Mouse (Mus musculus): ENCODE measurements at regions not wholly inside any gene's neighbourhood (a gene's known extent, or its start where the extent isn't known, plus 50 kb on each side); places are given as distances from the start of the nearest gene placed in this dataset.

GRCm38 (mm10) chr1:61050346-61050745 is 72.6 kb downstream of the Icos start:
- Histone ChIP-seq H3K9ac (replicated peaks; ENCODE audit: low read length) (no peak overlapping the region), H3K27me3 (ENCODE audit: control insufficient read depth, insufficient read depth, low read length) (no peaks in the 10 kb centered on the region), H3K4me3 (replicated peaks; ENCODE audit: low read depth, low read length) (no peak overlapping the region), H3K36me3 (ENCODE audit: control insufficient read depth, insufficient read depth, low read length) (no peaks in the 10 kb centered on the region), H3K9me3 (ENCODE audit: control insufficient read depth, low read length) (no peaks in the 10 kb centered on the region), H3K4me1 (ENCODE audit: control insufficient read depth, insufficient read depth, low read length) (no peaks in the 10 kb centered on the region), H3K27ac (replicated peaks; ENCODE audit: low read depth, low read length) (no peak overlapping the region), H3K4me2 (ENCODE audit: low read length) (no peak overlapping the region)
- 89% methylated on average over 4 of the region's 4 CpGs for WGBS
- ATAC-seq (ENCODE audit: low FRiP score, low TSS enrichment) (no peak), DNase-seq (no peak)

- no peak for DNase-seq
- Histone ChIP-seq H3K36me3 (ENCODE audit: control insufficient read depth, insufficient read depth, low read length) (no peaks in the 10 kb centered on the region), H3K4me1 (ENCODE audit: control insufficient read depth, insufficient read depth, low read length) (no peaks in the 10 kb centered on the region), H3K4me2 (ENCODE audit: low read length) (no peak overlapping the region), H3K27me3 (ENCODE audit: control insufficient read depth, insufficient read depth, low read length) (no peaks in the 10 kb centered on the region), H3K9ac (replicated peaks; ENCODE audit: low read length) (no peak overlapping the region), H3K9me3 (ENCODE audit: control insufficient read depth, low read length) (no peaks in the 10 kb centered on the region), H3K4me3 (replicated peaks; ENCODE audit: low read depth, low read length) (no peak overlapping the region), H3K27ac (replicated peaks; ENCODE audit: low read depth, low read length) (no peak overlapping the region)
- WGBS: 42% methylated on average over 1 of the region's 1 CpGs
- ATAC-seq (ENCODE audit: low FRiP score, low TSS enrichment): no peak
Observed at GRCm38 (mm10) chr1:61053676-61054075, 75.9 kb downstream of the Icos start.

GRCm38 (mm10) chr1:61054391-61054790 is 76.7 kb downstream of the Icos start:
- H3K4me3 ChIP-seq (replicated peaks; ENCODE audit: low read depth, low read length): no peak overlapping the region
- no peaks in the 10 kb centered on the region for H3K4me1 ChIP-seq (ENCODE audit: control insufficient read depth, insufficient read depth, low read length)
- no peaks in the 10 kb centered on the region for H3K36me3 ChIP-seq (ENCODE audit: control insufficient read depth, insufficient read depth, low read length)
- H3K4me2 ChIP-seq (ENCODE audit: low read length): no peak overlapping the region
- ATAC-seq (ENCODE audit: low FRiP score, low TSS enrichment) (no peak), DNase-seq (no peak)
- 91% methylated on average over 6 of the region's 6 CpGs for WGBS
- H3K9ac ChIP-seq (replicated peaks; ENCODE audit: low read length): no peak overlapping the region
- H3K9me3 ChIP-seq (ENCODE audit: control insufficient read depth, low read length): no peaks in the 10 kb centered on the region
- H3K27ac ChIP-seq (replicated peaks; ENCODE audit: low read depth, low read length): no peak overlapping the region
- no peaks in the 10 kb centered on the region for H3K27me3 ChIP-seq (ENCODE audit: control insufficient read depth, insufficient read depth, low read length)

DNA sequence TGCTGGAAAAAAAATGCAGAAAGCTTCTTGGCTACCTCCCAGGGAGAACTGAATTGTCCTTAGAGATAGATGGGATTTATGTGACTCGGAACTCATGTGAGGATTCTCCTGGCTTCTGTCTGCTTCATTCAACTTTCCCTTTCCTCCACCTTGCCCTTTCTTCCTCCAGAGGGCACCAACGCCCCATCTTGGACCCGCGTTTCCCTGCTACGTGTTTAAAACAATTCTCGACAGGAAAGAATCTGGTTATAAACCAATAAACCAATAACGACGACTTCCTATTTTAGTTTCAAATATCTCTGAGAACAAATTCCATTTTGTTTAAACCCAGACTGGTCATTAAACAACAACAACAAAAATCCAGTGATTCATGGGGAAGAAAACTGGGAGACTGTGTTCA is 77.4 kb downstream of the Icos start:
- Histone ChIP-seq H3K27ac (replicated peaks; ENCODE audit: low read depth, low read length) (no peak overlapping the region), H3K9me3 (ENCODE audit: control insufficient read depth, low read length) (no peaks in the 10 kb centered on the region), H3K4me2 (ENCODE audit: low read length) (peak overlapping the region; percentile 42), H3K4me3 (replicated peaks; ENCODE audit: low read depth, low read length) (no peak overlapping the region), H3K36me3 (ENCODE audit: control insufficient read depth, insufficient read depth, low read length) (no peaks in the 10 kb centered on the region), H3K9ac (replicated peaks; ENCODE audit: low read length) (no peak overlapping the region), H3K27me3 (ENCODE audit: control insufficient read depth, insufficient read depth, low read length) (no peaks in the 10 kb centered on the region), H3K4me1 (ENCODE audit: control insufficient read depth, insufficient read depth, low read length) (no peaks in the 10 kb centered on the region)
- no peak for ATAC-seq (ENCODE audit: low FRiP score, low TSS enrichment)
- peak; percentile 87 for DNase-seq
- WGBS: 5% methylated on average over 8 of the region's 8 CpGs

DNA sequence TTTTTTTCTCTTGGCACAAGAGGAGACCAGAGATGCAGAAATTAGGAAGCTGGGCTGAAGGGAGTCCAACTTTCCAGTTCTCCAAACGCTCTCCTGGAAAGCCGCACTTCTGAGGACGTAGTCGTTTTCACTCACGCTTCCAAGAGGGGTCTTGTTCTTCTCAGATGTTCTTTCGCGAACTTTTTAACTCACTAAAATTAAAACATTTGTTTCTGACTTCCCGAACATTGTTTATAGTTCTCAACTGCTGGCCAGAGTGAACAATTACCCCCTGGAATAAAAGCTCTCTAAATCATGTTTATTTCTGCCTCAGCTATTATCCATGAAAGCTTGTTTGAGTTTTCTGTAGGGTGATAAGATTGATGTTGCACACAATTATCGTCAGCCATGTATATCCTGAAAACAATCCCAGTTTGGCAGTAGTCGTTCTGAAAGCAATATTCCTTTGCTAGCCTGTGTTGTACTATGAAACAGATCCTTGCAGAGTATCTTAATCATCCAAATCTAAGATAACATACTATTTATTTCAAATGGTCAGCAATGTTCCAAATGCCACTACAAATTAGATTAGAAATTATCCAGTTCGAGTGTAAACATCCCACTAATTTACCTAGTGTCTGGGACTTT is 82.3 kb downstream of the Icos start:
- no peak for ATAC-seq (ENCODE audit: low FRiP score, low TSS enrichment)
- Histone ChIP-seq H3K9me3 (ENCODE audit: control insufficient read depth, low read length) (no peaks in the 10 kb centered on the region), H3K4me2 (ENCODE audit: low read length) (no peak overlapping the region), H3K27me3 (ENCODE audit: control insufficient read depth, insufficient read depth, low read length) (no peaks in the 10 kb centered on the region), H3K4me3 (replicated peaks; ENCODE audit: low read depth, low read length) (no peak overlapping the region), H3K36me3 (ENCODE audit: control insufficient read depth, insufficient read depth, low read length) (no peaks in the 10 kb centered on the region), H3K9ac (replicated peaks; ENCODE audit: low read length) (no peak overlapping the region), H3K27ac (replicated peaks; ENCODE audit: low read depth, low read length) (no peak overlapping the region), H3K4me1 (ENCODE audit: control insufficient read depth, insufficient read depth, low read length) (no peaks in the 10 kb centered on the region)
- 91% methylated on average over 11 of the region's 11 CpGs for WGBS
- no peak for DNase-seq

DNA sequence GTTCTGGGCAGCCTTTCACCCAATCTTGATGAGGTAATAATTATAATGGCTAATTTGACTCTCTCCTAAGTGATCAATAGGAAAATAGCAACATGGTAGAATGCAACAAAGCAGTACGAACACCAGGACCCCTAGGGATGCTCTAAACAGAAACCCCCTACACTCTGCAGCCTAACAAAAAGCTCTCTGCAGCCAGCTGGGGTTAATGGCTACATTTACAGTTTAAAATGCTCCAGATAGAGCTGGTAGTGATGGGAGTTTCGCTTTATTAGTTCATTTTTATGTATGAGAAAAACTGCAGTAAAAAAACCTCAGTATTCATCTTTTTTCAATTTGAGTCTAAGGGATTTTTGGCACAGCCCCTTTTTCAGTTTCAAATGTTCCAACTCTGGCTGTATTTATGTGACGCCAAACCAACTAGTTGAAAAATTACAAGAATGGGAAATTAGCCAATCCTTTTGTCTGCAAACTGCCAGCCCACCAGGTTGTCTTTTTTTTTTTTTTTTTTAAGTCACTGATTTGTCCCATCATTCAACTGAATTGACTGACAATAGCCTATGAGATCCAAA is 84.2 kb downstream of the Icos start:
- Histone ChIP-seq H3K36me3 (ENCODE audit: control insufficient read depth, insufficient read depth, low read length) (no peaks in the 10 kb centered on the region), H3K27ac (replicated peaks; ENCODE audit: low read depth, low read length) (no peak overlapping the region), H3K9me3 (ENCODE audit: control insufficient read depth, low read length) (no peaks in the 10 kb centered on the region), H3K4me2 (ENCODE audit: low read length) (no peak overlapping the region), H3K9ac (replicated peaks; ENCODE audit: low read length) (no peak overlapping the region), H3K4me1 (ENCODE audit: control insufficient read depth, insufficient read depth, low read length) (no peaks in the 10 kb centered on the region), H3K27me3 (ENCODE audit: control insufficient read depth, insufficient read depth, low read length) (no peaks in the 10 kb centered on the region), H3K4me3 (replicated peaks; ENCODE audit: low read depth, low read length) (no peak overlapping the region)
- 53% methylated on average over 3 of the region's 3 CpGs for WGBS
- DNase-seq: peak; percentile 8
- no peak for ATAC-seq (ENCODE audit: low FRiP score, low TSS enrichment)

DNA sequence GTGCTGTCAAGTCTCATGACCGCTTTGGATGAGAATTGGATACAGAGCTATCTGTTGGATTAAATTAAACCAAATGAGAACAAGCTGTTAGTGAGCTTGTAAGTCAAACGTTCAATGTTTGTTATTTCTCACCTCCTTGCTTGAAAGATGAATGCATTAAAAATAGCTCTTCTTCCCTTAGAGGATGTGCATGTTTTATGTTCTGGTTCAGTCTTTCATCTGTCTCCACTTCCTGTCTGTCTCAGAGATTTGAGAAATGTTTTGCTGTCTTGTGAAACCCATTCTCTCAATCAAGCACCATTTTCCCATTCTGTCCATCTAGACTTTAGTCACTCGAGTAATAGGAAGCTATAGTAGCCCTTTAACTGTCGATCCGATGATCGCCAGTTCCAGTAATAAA is 90.4 kb downstream of the Icos start:
- Histone ChIP-seq H3K4me2 (ENCODE audit: low read length) (no peak overlapping the region), H3K36me3 (ENCODE audit: control insufficient read depth, insufficient read depth, low read length) (no peaks in the 10 kb centered on the region), H3K4me3 (replicated peaks; ENCODE audit: low read depth, low read length) (no peak overlapping the region), H3K27me3 (ENCODE audit: control insufficient read depth, insufficient read depth, low read length) (no peaks in the 10 kb centered on the region), H3K4me1 (ENCODE audit: control insufficient read depth, insufficient read depth, low read length) (no peaks in the 10 kb centered on the region), H3K27ac (replicated peaks; ENCODE audit: low read depth, low read length) (no peak overlapping the region), H3K9me3 (ENCODE audit: control insufficient read depth, low read length) (no peaks in the 10 kb centered on the region), H3K9ac (replicated peaks; ENCODE audit: low read length) (no peak overlapping the region)
- DNase-seq (no peak), ATAC-seq (ENCODE audit: low FRiP score, low TSS enrichment) (no peak)
- 89% methylated on average over 6 of the region's 6 CpGs for WGBS

DNA sequence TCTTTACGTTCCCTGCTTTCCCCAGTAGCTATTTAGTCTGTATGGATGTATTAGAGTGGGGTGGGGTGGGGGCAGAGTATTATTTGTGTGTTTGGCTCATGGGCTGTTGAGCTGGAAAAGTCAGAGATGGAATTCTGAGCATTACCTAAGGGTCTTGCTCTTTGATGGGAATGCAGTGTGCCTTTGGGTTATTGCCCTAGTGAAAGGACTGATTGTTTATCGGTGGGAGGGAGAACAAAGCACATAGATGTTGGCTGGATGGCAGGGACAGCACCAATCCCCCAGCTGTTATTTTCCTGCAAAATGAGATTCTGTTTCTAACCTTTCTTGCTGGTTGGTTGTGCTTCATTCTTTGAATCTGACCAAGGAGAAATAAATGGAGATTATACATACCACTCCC is 96.4 kb downstream of the Icos start:
- ATAC-seq (ENCODE audit: low FRiP score, low TSS enrichment): no peak
- H3K9ac ChIP-seq (replicated peaks; ENCODE audit: low read length): no peak overlapping the region
- no peaks in the 10 kb centered on the region for H3K9me3 ChIP-seq (ENCODE audit: control insufficient read depth, low read length)
- no peak overlapping the region for H3K4me3 ChIP-seq (replicated peaks; ENCODE audit: low read depth, low read length)
- H3K4me2 ChIP-seq (ENCODE audit: low read length): no peak overlapping the region
- no peaks in the 10 kb centered on the region for H3K36me3 ChIP-seq (ENCODE audit: control insufficient read depth, insufficient read depth, low read length)
- H3K27ac ChIP-seq (replicated peaks; ENCODE audit: low read depth, low read length): no peak overlapping the region
- no peak for DNase-seq
- no peaks in the 10 kb centered on the region for H3K4me1 ChIP-seq (ENCODE audit: control insufficient read depth, insufficient read depth, low read length)
- H3K27me3 ChIP-seq (ENCODE audit: control insufficient read depth, insufficient read depth, low read length): no peaks in the 10 kb centered on the region
- 62% methylated on average over 2 of the region's 2 CpGs for WGBS

DNA sequence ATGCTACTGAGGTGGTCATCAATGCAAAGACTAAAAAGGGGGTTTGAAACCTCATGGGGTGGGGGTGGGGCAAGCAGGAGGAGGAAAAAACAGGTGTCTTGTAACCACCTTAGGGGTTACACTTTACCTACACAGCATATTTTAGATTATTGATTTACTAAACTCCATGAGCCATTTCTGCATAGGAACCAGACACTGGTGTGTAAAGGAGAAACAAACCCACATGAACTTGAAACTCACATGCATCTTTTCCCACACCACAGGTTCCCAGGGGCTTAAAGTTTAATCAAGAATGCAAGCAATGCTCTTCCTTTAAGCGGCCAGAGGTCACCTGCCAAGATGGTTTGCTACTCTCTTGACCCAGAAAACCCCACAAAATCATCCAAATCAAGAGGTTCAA is 97.6 kb downstream of the Icos start:
- H3K27ac ChIP-seq (replicated peaks; ENCODE audit: low read depth, low read length): no peak overlapping the region
- H3K9ac ChIP-seq (replicated peaks; ENCODE audit: low read length): no peak overlapping the region
- no peaks in the 10 kb centered on the region for H3K27me3 ChIP-seq (ENCODE audit: control insufficient read depth, insufficient read depth, low read length)
- no peak overlapping the region for H3K4me3 ChIP-seq (replicated peaks; ENCODE audit: low read depth, low read length)
- no peak overlapping the region for H3K4me2 ChIP-seq (ENCODE audit: low read length)
- no peaks in the 10 kb centered on the region for H3K36me3 ChIP-seq (ENCODE audit: control insufficient read depth, insufficient read depth, low read length)
- no peaks in the 10 kb centered on the region for H3K4me1 ChIP-seq (ENCODE audit: control insufficient read depth, insufficient read depth, low read length)
- 97% methylated on average over 1 of the region's 1 CpGs for WGBS
- ATAC-seq (ENCODE audit: low FRiP score, low TSS enrichment): no peak
- DNase-seq: no peak
- no peaks in the 10 kb centered on the region for H3K9me3 ChIP-seq (ENCODE audit: control insufficient read depth, low read length)
